Mouse (Mus musculus) liver, postnatal 0 days (tissue): ENCODE data around the gene Olfr804. TPM values are rescaled to one million over a fixed set of nuclear protein-coding genes. Genes with fewer than 3 reads are reported as not detected.

Experiments
- ATAC-seq: fragments of 200-750 bp; cut with Nextera tagmentation; 2 replicates; pipeline ENCODE4 v1.8.0; 2017; ENCODE audit warnings: mild to moderate bottlenecking, moderate library complexity
- DNase-seq: peaks from one replicate; pipeline ENCODE4 v3.0.0-alpha.2; 2016
- H3K27ac ChIP-seq: fragments of 300-500 bp; sonication (generic); 2 replicates; pipeline ENCODE4 v1.5.1; 2014; ENCODE audit warnings: antibody characterized with exemption, moderate library complexity, mild to moderate bottlenecking, low read depth
- H3K27me3 ChIP-seq: fragments of 300-500 bp; sonication (generic); 2 replicates; pipeline ENCODE4 v1.6.1; 2014; ENCODE audit warnings: low read length, control low read depth, mixed read lengths; ENCODE audit not compliant: insufficient read depth
- H3K36me3 ChIP-seq: fragments of 300-500 bp; sonication (generic); replicated peaks from 2 replicates; pipeline ENCODE4 v1.6.1; 2014; ENCODE audit warnings: mild to moderate bottlenecking, control low read depth, low read length, moderate library complexity, mixed read lengths; ENCODE audit not compliant: insufficient read depth
- H3K4me1 ChIP-seq: fragments of 300-500 bp; sonication (generic); 2 replicates; pipeline ENCODE4 v1.6.1; 2014; ENCODE audit warnings: antibody characterized with exemption, mild to moderate bottlenecking, control low read depth; ENCODE audit not compliant: insufficient read depth
- H3K4me2 ChIP-seq: fragments of 300-500 bp; sonication (generic); 2 replicates; pipeline ENCODE4 v1.6.1; 2014; ENCODE audit warnings: low read depth, mild to moderate bottlenecking, low read length, moderate library complexity, mixed read lengths
- H3K4me3 ChIP-seq: fragments of 300-500 bp; sonication (generic); 2 replicates; pipeline ENCODE4 v1.5.1; 2014; ENCODE audit warnings: low read depth, low read length
- H3K9ac ChIP-seq: fragments of 300-500 bp; sonication (generic); replicated peaks from 2 replicates; pipeline ENCODE4 v1.6.1; 2014; ENCODE audit warnings: mild to moderate bottlenecking, moderate library complexity
- H3K9me3 ChIP-seq: fragments of 300-500 bp; sonication (generic); 2 replicates; pipeline ENCODE4 v1.6.1; 2016; ENCODE audit warnings: mild to moderate bottlenecking, control low read depth, low read length, mixed read lengths
- CTCF ChIP-seq: sonication (generic); IDR thresholded peaks from 2 replicates; pipeline ENCODE4 v1.5.1; 2016; ENCODE audit warnings: antibody characterized with exemption, low read depth
- EP300 ChIP-seq: IDR thresholded peaks from 2 replicates; pipeline ENCODE4 v1.6.1; 2016; ENCODE audit warnings: antibody characterized with exemption, low read depth, mild to moderate bottlenecking
- WGBS: fragments of 180-500 bp; shearing (Covaris S2); extraction: QIAGEN DNeasy Blood & Tissue Kit; methylation state at CpG from one replicate; pipeline ENCODE4 v1.1.7; 2014; ENCODE audit not compliant: insufficient replicate concordance; 5-methylcytosine and 5-hydroxymethylcytosine counted together
- microRNA-seq: library from miRNA; unstranded; fragments of <30 nt; microRNA quantifications from one replicate; pipeline ENCODE4, GENCODE M21; 2016
- polyA plus RNA-seq: library from polyadenylated mRNA; unstranded; fragments of >200 nt; fragmentation: Nextera tagmentation; extraction: Ambion mirVana; gene quantifications from 2 replicates; pipeline ENCODE4 v1.2.1, GENCODE M21; 2015

Gene Olfr804
- polyA plus RNA-seq, 1 experiment from 2014 or later, result not detected

GRCm38 (mm10) chr10:129757693-129758092 is 54.7 kb downstream of the Olfr804 start, which contains the start of gene Olfr807:
TSS of gene Olfr807 (minus strand) at chr10:129757793.
- 68% methylated on average over 1 of the region's 1 CpGs for WGBS
- Histone ChIP-seq H3K27ac (no peak within 1 kb of the TSS), H3K4me2 (no peak within 1 kb of the TSS), H3K4me1 (no peaks in the 10 kb centered on the region), H3K4me3 (no peak within 1 kb of the TSS), H3K9ac (no peak within 1 kb of the TSS), H3K9me3 (no peaks in the 10 kb centered on the region), H3K27me3 (no peaks in the 10 kb centered on the region), H3K36me3 (no peaks in the 10 kb centered on the region)
- no peak for TF ChIP-seq CTCF
- TF ChIP-seq EP300, result no peak
- ATAC-seq, result no peak
- DNase-seq, result no peak

Small RNA genes lying within 50 kb of the gene (microRNA-seq; reads per million reads assigned to microRNA genes)
- gene Gm24485, result not detected

Other genes with a start within 250 kb of the Olfr804 start
- not detected in 2 replicates for gene Olfr787, start 241.3 kb upstream of the Olfr804 start, polyA plus RNA-seq
- gene Olfr788, start 232.2 kb upstream of the Olfr804 start, polyA plus RNA-seq, result not detected in 2 replicates
- not detected in 2 replicates for gene Olfr789, start 218.5 kb upstream of the Olfr804 start, polyA plus RNA-seq
- not detected in 2 replicates for gene Olfr790, start 204.7 kb upstream of the Olfr804 start, polyA plus RNA-seq
- gene Olfr791, start 181.4 kb upstream of the Olfr804 start, polyA plus RNA-seq, result not detected in 2 replicates
- gene Olfr792, start 164.0 kb upstream of the Olfr804 start, polyA plus RNA-seq, result not detected in 2 replicates
- gene Olfr794, start 135.6 kb upstream of the Olfr804 start, polyA plus RNA-seq, result not detected in 2 replicates
- gene Olfr796, start 90.6 kb upstream of the Olfr804 start, polyA plus RNA-seq, result not detected in 2 replicates
- not detected in 2 replicates for gene Olfr798, start 75.3 kb upstream of the Olfr804 start, polyA plus RNA-seq
- gene Olfr799, start 65.7 kb upstream of the Olfr804 start, polyA plus RNA-seq, result not detected in 2 replicates
- gene Olfr800, start 45.5 kb upstream of the Olfr804 start, polyA plus RNA-seq, result not detected in 2 replicates
- not detected in 2 replicates for gene Olfr801, start 29.3 kb upstream of the Olfr804 start, polyA plus RNA-seq
- gene Olfr802, start 15.0 kb upstream of the Olfr804 start, polyA plus RNA-seq, result not detected in 2 replicates
- gene Olfr803, start 8.9 kb upstream of the Olfr804 start, polyA plus RNA-seq, result not detected in 2 replicates
- gene Olfr805, start 26.2 kb downstream of the Olfr804 start, polyA plus RNA-seq, result not detected in 2 replicates
- not detected in 2 replicates for gene Olfr806, start 38.7 kb downstream of the Olfr804 start, polyA plus RNA-seq
- not detected in 2 replicates for gene Olfr807, start 54.6 kb downstream of the Olfr804 start, polyA plus RNA-seq
- not detected in 2 replicates for gene Olfr808, start 62.3 kb downstream of the Olfr804 start, polyA plus RNA-seq
- not detected in 2 replicates for gene Olfr809, start 71.4 kb downstream of the Olfr804 start, polyA plus RNA-seq
- gene Olfr810, start 91.7 kb downstream of the Olfr804 start, polyA plus RNA-seq, result not detected in 2 replicates
- not detected in 2 replicates for gene Olfr811, start 101.2 kb downstream of the Olfr804 start, polyA plus RNA-seq
- not detected in 2 replicates for gene Olfr812, start 142.9 kb downstream of the Olfr804 start, polyA plus RNA-seq
- not detected in 2 replicates for gene Olfr813, start 152.2 kb downstream of the Olfr804 start, polyA plus RNA-seq
- gene Olfr814, start 176.6 kb downstream of the Olfr804 start, polyA plus RNA-seq, result not detected in 2 replicates
- gene Olfr815, start 202.7 kb downstream of the Olfr804 start, polyA plus RNA-seq, result not detected in 2 replicates
- not detected in 2 replicates for gene Olfr816, start 212.4 kb downstream of the Olfr804 start, polyA plus RNA-seq
- gene Olfr818, start 245.9 kb downstream of the Olfr804 start, polyA plus RNA-seq, result not detected in 2 replicates